Mouse (Mus musculus) myocyte (in vitro differentiated cells): ENCODE measurements around the gene Tma7.

Experiments used
- E2F4 ChIP-seq: IDR thresholded peaks from one replicate; pipeline ENCODE4 v1.6.1; 2011; ENCODE audit warnings: mild to moderate bottlenecking, control low read depth, moderate library complexity; ENCODE audit not compliant: insufficient read depth
- MAX ChIP-seq: IDR thresholded peaks from one replicate; pipeline ENCODE4 v1.6.1; 2011; ENCODE audit warnings: low read depth, mild to moderate bottlenecking, control low read depth
- MYOD1 ChIP-seq, 3 experiments: IDR thresholded peaks; one replicate each; pipeline ENCODE4 v1.6.1; 2011; ENCODE audit warnings: control low read depth in 2 of 3, low read depth in 2 of 3, mild to moderate bottlenecking in 2 of 3, moderate library complexity in 1 of 3; ENCODE audit not compliant: insufficient read length in 2 of 3, control insufficient read depth in 1 of 3
- POLR2A ChIP-seq: IDR thresholded peaks from one replicate; pipeline ENCODE4 v1.6.1; 2011; ENCODE audit warnings: low read depth, mild to moderate bottlenecking, control low read depth, moderate library complexity; ENCODE audit not compliant: insufficient read length
- TCF12 ChIP-seq: IDR thresholded peaks from one replicate; pipeline ENCODE4 v1.6.1; 2011; ENCODE audit warnings: mild to moderate bottlenecking, control low read depth; ENCODE audit not compliant: poor library complexity, insufficient read depth, severe bottlenecking
- TCF3 ChIP-seq: IDR thresholded peaks from one replicate; pipeline ENCODE4 v1.6.1; 2011; ENCODE audit warnings: low read depth, control low read depth; ENCODE audit not compliant: insufficient read length
- USF1 ChIP-seq: IDR thresholded peaks from one replicate; pipeline ENCODE4 v1.6.1; 2011; ENCODE audit warnings: low read depth, mild to moderate bottlenecking, control low read depth, moderate library complexity

DNA sequence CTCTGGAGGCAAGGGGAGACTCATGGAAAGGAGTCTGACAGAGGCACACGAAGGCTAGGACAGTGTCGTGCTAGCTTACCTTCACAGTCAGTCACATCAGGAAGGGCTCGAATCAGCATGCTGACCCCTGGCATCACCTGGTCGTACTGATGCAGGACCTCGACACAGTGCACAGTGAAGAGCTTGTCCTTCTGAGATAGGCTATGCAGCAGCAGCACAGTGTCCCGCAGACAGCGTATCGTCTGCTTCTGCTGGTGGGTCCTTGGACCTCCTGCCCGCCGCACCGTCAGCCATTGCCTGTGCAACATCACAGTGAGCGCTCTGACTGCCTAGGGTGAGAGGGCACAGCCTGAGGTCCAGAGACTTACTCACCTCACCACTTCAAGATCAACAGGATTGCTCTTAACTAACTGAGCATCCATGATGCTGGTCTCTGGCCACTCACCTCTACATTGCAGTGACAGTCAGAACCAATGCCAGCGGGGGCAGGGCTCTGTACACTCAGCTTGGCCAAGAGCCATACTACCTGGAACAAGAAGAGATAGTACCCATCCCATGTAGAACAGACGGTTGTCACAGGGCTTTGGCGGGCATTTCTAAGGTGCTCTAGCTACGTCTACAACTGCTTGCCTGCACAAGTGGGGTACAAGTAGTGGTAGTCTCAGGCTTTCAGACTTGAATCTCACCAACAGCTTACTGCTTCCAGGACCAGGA lies 22.0 kb downstream of the Tma7 start:
- TF ChIP-seq POLR2A, result no peak
- no peak for TF ChIP-seq E2F4
- no peak for TF ChIP-seq TCF12
- TF ChIP-seq TCF3, result no peak
- TF ChIP-seq MYOD1 (IDR thresholded peaks at IDR 0.05; ENCODE audit: control insufficient read depth in 1 of 3, insufficient read length in 2 of 3, low read depth in 2 of 3), result no peak
- TF ChIP-seq MAX, result no peak
- no peak for TF ChIP-seq USF1
